Mouse (Mus musculus): ENCODE results near the gene Fam219a. TPM values are rescaled to one million over a fixed set of nuclear protein-coding genes. Genes with fewer than 3 reads are reported as not detected.

Fam219a gene
- total and polyA plus RNA-seq, 2 experiments from 2014 or later, result 2.3 to 4.0 TPM

DNA sequence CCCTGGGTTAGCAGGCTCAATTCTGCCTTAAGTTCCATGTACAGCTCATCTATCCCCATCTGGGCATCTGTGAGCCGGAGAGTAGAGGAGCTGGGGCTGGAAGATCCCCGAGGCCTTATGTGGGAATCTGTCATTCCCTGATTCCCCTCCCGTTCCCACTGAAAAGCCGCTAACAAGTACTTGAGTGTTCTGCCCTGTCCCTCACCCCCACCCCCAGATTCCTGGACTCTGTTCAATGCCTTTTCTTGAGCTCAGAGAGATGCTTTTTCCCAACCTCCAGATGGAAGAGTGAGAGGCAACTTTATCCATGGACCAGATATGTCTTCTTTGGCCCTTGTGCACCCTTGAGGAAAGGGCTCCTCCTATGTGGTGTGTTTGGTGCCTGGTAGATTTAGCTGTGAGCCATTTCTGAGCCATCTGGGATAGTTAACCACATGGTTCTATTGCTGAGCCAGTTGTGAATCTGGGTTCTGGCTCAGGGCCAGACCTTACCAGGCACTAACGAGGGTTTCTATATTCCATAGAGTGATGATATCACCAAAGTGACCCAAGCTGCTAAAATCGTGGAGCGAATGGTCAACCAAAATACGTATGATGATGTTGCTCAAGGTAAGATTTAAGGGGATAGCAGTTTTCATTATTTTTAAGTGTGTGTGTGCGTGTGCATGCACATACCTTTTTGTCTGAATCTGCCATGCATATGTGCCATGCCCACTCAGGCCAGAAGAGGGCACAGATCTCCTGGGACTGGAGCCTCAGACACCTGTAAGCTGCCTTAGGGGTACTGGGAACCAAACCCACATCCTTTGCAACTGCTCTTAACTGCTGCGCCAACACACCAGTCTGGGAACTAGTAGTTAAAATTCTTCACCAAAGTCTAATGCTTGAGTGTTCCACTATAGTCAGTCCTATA, 40.6 kb upstream of the Fam219a start:
- H3K27me3 ChIP-seq (ENCODE audit: control insufficient read depth, insufficient read depth, low read length), result peaks cover 6% of the 10 kb centered on the region; the same call in 1 of the 2 replicates
- H3K4me3 ChIP-seq (ENCODE audit: low read depth, low read length), result no peak overlapping the region
- no peak overlapping the region for H3K9ac ChIP-seq (replicated peaks; ENCODE audit: low read depth, low read length)
- no peak for DNase-seq (ENCODE audit: low spot score)
- H3K4me2 ChIP-seq (ENCODE audit: low read depth, low read length), result no peak overlapping the region
- no peak for ATAC-seq (ENCODE audit: insufficient read depth, low read depth)
- TF ChIP-seq EP300 (IDR thresholded peaks at IDR 0.05; ENCODE audit: low read depth), result no peak
- TF ChIP-seq CTCF (IDR thresholded peaks at IDR 0.05; ENCODE audit: low read depth), result no peak
- H3K27ac ChIP-seq (ENCODE audit: low read depth), result no peak overlapping the region
- H3K9me3 ChIP-seq (replicated peaks; ENCODE audit: control insufficient read depth, low read length), result no peaks in the 10 kb centered on the region
- 69% methylated on average over 10 of the region's 10 CpGs for WGBS
- H3K4me1 ChIP-seq (ENCODE audit: control insufficient read depth, insufficient read depth), result no peaks in the 10 kb centered on the region
- no peaks in the 10 kb centered on the region for H3K36me3 ChIP-seq (replicated peaks; ENCODE audit: control insufficient read depth, insufficient read depth, low read length)

DNA sequence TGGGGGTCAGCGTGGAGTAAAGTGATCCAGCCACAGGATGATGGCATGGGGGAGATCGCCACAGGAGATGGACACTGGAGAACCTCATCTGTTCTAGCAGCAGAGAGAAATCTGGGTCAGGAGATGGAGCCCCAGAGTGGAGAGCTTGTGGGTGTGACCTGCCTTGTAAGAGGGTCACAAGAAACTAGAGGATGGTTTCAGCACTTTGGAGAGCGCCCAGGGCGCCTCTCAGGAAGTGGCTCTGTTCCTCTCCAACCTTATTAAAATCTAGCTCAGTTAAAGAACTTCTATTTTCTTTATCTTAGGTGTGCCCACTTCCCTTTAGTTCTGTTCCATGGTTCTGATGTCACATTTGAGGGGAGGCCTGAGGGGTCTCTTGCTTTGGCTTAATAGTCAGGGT, 37.4 kb upstream of the Fam219a start:
- no peaks in the 10 kb centered on the region for H3K36me3 ChIP-seq (replicated peaks; ENCODE audit: control insufficient read depth, insufficient read depth, low read length)
- 35% methylated on average over 4 of the region's 4 CpGs for WGBS
- H3K4me3 ChIP-seq (ENCODE audit: low read depth, low read length), result no peak overlapping the region
- no peaks in the 10 kb centered on the region for H3K9me3 ChIP-seq (replicated peaks; ENCODE audit: control insufficient read depth, low read length)
- TF ChIP-seq EP300 (IDR thresholded peaks at IDR 0.05; ENCODE audit: low read depth) (no peak), CTCF (IDR thresholded peaks at IDR 0.05; ENCODE audit: low read depth) (no peak)
- ATAC-seq (ENCODE audit: insufficient read depth, low read depth) (no peak), DNase-seq (ENCODE audit: low spot score) (peak; percentile 49)
- H3K4me2 ChIP-seq (ENCODE audit: low read depth, low read length), result no peak overlapping the region
- no peak overlapping the region for H3K27ac ChIP-seq (ENCODE audit: low read depth)
- peaks cover 13% of the 10 kb centered on the region; the same call in 1 of the 2 replicates for H3K27me3 ChIP-seq (ENCODE audit: control insufficient read depth, insufficient read depth, low read length)
- no peaks in the 10 kb centered on the region for H3K4me1 ChIP-seq (ENCODE audit: control insufficient read depth, insufficient read depth)
- no peak overlapping the region for H3K9ac ChIP-seq (replicated peaks; ENCODE audit: low read depth, low read length)

DNA sequence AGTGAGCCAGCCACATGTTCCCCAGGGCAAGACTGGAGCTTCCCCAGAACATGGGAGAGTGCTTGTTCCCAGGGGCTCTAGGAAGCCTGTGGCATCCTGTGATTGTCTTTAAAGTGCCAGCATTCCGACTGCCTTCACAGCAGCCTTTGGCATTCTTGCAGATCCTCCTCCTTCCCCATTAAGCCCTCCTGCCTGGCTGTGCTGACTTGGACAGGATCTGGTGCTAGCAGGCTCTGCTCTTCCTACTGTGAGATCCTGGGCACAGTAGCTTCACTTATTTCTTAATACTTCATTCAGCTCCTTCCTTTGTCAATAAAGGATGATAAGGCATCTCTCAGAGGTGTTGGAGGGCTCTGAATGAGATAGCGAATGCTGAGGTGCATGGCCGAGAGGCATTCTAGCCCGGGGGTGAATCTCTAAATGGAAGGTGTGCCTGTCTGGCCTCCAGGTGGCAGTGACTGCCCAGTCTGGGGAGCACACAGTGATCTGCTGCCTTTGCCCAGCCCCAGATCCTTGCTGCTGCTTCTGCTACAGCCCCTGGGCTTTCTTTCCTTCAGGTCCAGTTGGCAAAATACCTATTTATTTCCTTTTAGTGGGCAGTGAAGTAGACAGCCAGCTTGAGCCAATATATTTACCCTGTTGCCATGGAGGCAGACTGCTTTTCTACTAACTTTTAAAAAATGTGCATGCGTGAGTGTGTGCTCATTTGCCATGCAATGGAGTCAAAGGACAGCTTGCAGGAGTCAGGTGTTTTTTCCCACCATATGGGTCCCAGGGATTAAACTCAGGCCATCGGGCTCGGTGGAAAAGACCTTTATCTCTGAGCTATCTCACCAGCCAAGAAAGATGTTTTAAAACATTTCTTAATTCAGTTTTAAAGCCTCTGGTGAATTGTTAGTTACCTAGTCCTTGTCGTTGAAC, 35.4 kb upstream of the Fam219a start:
- no peak overlapping the region for H3K9ac ChIP-seq (replicated peaks; ENCODE audit: low read depth, low read length)
- no peak overlapping the region for H3K4me3 ChIP-seq (ENCODE audit: low read depth, low read length)
- no peak for DNase-seq (ENCODE audit: low spot score)
- no peak for ATAC-seq (ENCODE audit: insufficient read depth, low read depth)
- H3K4me1 ChIP-seq (ENCODE audit: control insufficient read depth, insufficient read depth), result no peaks in the 10 kb centered on the region
- TF ChIP-seq CTCF (IDR thresholded peaks at IDR 0.05; ENCODE audit: low read depth) (peak; percentile 52), EP300 (IDR thresholded peaks at IDR 0.05; ENCODE audit: low read depth) (no peak)
- H3K4me2 ChIP-seq (ENCODE audit: low read depth, low read length), result no peak overlapping the region
- no peaks in the 10 kb centered on the region for H3K36me3 ChIP-seq (replicated peaks; ENCODE audit: control insufficient read depth, insufficient read depth, low read length)
- H3K9me3 ChIP-seq (replicated peaks; ENCODE audit: control insufficient read depth, low read length), result no peaks in the 10 kb centered on the region
- H3K27me3 ChIP-seq (ENCODE audit: control insufficient read depth, insufficient read depth, low read length), result peaks cover 13% of the 10 kb centered on the region; the same call in 1 of the 2 replicates
- no peak overlapping the region for H3K27ac ChIP-seq (ENCODE audit: low read depth)
- 40% methylated on average over 8 of the region's 8 CpGs for WGBS

DNA sequence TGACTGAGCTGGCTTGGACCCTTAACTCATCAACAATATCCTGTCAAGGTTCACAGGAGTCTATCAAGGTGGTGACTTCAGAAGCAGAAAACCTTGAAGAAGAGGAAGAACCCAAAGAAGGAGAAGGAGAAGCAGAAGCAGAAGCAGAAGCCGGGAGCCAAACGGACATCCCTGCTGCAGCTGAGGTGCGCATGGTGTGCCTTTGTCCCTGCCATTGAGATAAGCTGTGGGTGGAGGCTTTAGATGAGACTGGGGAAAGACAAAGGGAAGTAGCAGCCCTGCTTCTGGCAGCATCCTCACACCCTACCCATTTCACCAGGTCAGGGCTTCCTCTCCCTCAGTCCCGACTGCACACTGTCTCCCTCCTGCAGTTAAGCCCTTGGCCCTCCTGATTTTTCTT, 33.5 kb upstream of the Fam219a start:
- Histone ChIP-seq H3K4me3 (ENCODE audit: low read depth, low read length) (no peak overlapping the region), H3K4me1 (ENCODE audit: control insufficient read depth, insufficient read depth) (no peaks in the 10 kb centered on the region), H3K4me2 (ENCODE audit: low read depth, low read length) (no peak overlapping the region), H3K36me3 (replicated peaks; ENCODE audit: control insufficient read depth, insufficient read depth, low read length) (no peaks in the 10 kb centered on the region), H3K27ac (ENCODE audit: low read depth) (no peak overlapping the region), H3K9ac (replicated peaks; ENCODE audit: low read depth, low read length) (no peak overlapping the region), H3K9me3 (replicated peaks; ENCODE audit: control insufficient read depth, low read length) (no peaks in the 10 kb centered on the region), H3K27me3 (ENCODE audit: control insufficient read depth, insufficient read depth, low read length) (peaks cover 13% of the 10 kb centered on the region; the same call in 1 of the 2 replicates)
- ATAC-seq (ENCODE audit: insufficient read depth, low read depth), result no peak
- 48% methylated on average over 4 of the region's 4 CpGs for WGBS
- no peak for TF ChIP-seq EP300 (IDR thresholded peaks at IDR 0.05; ENCODE audit: low read depth)
- no peak for DNase-seq (ENCODE audit: low spot score)

DNA sequence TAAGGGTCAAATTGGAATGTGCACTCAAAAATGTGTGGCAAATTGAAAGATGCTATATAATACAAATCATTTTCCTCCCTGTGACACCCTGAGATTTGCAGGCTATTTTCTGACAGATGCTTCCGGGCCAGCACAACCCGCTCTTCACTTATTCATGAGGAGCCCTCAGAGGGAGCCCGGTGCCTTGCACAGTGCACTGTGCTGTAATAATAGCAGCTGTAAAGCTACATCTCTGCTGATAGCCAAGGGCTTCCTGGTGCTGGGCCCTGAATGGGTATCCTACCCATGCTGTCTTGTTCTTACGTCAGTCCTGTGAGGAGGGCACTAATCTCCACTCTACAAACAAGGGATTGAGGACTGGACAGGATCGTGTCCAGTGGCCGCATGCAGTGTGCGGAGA, 14.0 kb upstream of the Fam219a start:
- no peaks in the 10 kb centered on the region for H3K27me3 ChIP-seq (ENCODE audit: control insufficient read depth, insufficient read depth, low read length)
- ATAC-seq (ENCODE audit: insufficient read depth, low read depth), result no peak
- WGBS, result 79% methylated on average over 7 of the region's 7 CpGs
- H3K4me1 ChIP-seq (ENCODE audit: control insufficient read depth, insufficient read depth), result no peaks in the 10 kb centered on the region
- no peak for DNase-seq (ENCODE audit: low spot score)
- H3K4me2 ChIP-seq (ENCODE audit: low read depth, low read length), result no peak overlapping the region
- no peaks in the 10 kb centered on the region for H3K36me3 ChIP-seq (replicated peaks; ENCODE audit: control insufficient read depth, insufficient read depth, low read length)
- no peak overlapping the region for H3K27ac ChIP-seq (ENCODE audit: low read depth)
- H3K4me3 ChIP-seq (ENCODE audit: low read depth, low read length), result no peak overlapping the region
- no peak overlapping the region for H3K9ac ChIP-seq (replicated peaks; ENCODE audit: low read depth, low read length)
- no peaks in the 10 kb centered on the region for H3K9me3 ChIP-seq (replicated peaks; ENCODE audit: control insufficient read depth, low read length)
- no peak for TF ChIP-seq EP300 (IDR thresholded peaks at IDR 0.05; ENCODE audit: low read depth)
- no peak for TF ChIP-seq CTCF (IDR thresholded peaks at IDR 0.05; ENCODE audit: low read depth)

All from heart, postnatal 0 days (tissue).